Mouse (Mus musculus): ENCODE data around the gene Gm17364.
"Not testable (repeated sequence)": the region's sequence is repeated elsewhere in the genome, so short reads cannot be mapped to it uniquely, and the experiment has no call there.

The Gm17364 gene

DNA sequence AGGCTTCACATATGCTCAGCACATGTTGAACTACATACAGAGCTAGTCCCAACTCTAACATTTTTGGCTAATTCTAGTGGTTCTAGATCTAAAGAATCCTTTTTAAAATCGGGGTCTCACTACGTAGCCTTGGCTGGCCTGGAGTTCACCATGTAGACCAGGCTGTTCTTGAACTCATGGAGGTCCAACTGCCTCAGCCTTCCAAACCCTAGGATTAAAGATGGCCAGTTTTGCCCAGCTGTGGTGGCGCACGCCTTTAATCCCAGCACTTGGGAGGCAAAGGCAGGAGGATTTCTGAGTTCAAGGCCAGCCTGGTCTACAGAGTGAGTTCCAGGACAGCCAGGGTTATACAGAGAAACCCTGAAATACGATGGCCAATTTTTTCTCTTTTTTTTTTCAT is 22.5 kb downstream of the Gm17364 start:
- DNase-seq: not testable (repeated sequence)

DNA sequence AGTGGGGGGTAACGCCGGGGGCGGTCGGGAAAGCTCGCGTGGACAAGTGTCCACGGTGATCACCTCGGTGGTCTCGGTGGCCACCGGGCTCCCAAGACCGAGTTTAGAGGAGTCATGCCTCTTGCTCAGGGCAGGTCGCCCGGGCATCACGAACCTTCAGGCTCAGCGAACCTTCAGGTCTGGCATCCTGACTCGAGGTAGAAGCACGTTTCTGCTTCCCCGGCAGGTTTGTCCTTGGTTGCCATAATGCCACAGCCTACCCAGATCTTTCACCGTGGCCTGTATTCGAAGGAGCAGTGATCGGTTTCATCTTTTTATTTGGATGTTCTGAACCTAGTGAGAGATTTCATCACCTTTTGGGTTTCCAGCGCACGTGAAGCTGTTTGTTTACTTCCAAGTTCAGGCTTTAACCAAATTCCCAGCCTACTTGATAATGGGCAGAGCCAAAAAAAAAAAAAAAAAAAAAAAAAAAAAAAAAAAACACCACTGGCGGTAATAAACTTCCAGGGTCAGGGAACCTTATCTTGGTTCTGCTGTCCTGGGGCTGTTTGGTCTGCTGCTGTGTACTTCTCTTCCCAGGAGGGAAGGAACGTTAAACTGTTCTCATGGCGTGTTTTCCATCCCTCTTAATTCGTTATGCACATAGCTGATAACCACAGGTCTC is 23.3 kb downstream of the Gm17364 start:
- no peak for DNase-seq

DNA sequence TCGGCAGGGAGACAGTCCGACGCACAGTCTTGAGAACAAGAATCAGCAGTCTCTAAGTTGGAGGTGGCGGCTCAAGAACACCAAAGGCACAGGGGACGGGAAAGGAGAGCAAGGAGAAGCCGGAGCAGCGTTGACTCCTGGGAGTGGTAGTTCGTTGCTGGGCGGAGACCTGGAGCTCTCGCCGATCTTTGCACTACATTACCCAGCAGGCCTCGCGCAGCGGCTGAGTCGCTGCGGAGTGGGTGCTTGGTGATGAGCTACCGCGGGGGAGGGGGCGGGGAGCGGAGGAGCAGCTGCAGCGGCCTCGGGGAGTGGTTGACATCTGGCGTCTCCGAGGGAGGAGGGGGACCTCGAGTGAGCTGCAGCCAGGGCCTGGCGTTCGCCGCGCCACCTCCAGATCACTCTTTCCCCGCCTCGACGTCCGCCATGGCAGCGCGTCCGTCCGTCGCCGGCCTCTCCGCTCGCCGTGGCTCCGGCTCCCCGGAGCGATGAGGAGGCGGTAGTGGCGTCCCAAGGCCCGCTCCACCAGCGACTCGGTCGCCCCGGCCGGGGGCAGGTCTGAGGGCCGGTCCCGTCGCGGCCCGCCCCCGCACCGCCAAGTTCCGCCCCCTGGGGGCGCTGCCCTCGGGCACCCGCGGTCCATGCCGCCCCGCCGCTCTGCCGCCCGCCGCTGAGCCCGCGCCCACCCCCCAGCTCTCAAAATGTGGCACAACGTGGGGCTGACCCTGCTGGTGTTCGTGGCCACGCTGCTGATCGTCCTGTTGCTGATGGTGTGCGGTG is 24.0 kb downstream of the Gm17364 start, which contains the start of gene Smim13:
TSS of gene Smim13 (plus strand) at position 307 of the 780 bp plus-strand sequence.
- peak; percentile 96 for DNase-seq

DNA sequence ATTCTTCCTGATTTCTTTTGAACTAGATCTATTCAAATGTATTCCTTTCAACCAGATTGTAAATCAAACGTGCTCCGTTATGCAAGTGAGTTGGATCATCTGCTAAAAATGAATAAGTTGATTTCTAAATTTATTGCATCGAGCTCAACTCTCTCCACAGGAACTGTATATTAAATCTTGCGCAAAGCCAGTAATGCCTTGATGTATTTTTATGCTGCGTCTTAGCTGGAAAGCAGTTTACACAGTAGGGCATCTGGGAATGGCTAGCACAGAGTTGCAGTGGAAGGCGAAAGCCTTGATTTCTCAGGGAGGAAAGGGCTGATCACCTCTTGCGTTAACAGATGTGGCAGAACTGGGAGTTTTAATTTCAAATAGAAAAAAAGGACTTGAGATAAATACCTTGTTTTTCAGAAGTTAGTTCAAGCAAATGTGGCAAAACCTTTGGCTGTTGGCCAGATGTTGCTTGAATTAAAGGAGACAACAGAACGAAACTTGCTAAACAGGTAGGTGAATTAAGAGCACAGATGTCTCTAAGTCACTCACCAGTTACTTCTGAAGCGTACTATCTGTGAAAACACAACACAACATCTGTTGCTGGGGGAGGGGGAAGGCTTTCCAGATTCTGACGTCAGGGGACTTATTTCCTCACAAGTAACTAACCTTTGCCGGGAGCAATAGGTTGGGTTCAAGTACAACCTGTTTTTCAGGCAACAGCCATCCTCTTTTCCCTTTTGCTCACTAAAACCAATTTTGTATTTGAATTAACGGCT is 24.8 kb downstream of the Gm17364 start:
- DNase-seq: peak; percentile 47

DNA sequence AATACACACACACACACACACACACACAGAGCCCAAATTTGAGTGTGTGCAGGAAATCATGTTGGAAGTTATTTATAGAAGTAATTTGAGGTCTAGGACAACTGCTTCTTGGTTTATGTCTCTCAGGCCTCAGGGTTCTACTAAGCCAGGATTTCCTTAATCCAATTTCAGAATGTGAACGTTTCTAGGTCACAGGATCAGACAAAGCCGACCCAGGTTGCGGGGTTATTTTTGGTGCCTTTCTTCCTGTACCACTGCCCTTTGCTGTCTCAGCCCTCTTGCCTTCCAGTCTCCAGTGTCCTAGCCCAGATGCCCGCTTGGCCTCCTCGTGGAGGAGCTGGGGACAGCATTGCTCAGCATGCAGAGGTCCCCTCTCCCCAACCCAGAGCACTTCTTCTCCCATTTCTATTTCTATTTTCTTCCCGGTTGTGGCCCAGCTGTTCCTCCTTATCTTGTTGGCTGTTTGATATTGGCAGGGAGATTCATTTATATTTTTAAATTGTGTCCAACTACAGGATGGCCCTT is 29.4 kb downstream of the Gm17364 start:
- peak; percentile 13 for DNase-seq

DNA sequence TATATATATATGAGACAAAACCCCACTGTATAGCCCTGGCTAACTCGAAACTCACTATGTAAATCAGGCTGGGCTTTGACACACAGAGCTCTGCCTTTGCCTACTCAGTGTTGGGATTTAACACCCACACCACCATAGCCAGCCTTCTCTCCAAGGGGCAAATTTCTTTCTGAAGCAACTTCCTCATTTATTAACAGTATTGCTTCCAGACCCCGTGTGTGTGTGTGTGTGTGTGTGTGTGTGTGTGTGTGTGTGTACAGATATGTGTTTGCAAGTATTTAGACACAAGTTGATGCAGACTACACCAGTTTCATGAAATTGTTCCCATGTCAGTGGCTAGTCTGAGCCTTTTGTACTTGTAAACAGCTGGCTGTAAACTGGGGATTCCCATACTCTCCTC is 32.2 kb downstream of the Gm17364 start:
- no peak for DNase-seq

DNA sequence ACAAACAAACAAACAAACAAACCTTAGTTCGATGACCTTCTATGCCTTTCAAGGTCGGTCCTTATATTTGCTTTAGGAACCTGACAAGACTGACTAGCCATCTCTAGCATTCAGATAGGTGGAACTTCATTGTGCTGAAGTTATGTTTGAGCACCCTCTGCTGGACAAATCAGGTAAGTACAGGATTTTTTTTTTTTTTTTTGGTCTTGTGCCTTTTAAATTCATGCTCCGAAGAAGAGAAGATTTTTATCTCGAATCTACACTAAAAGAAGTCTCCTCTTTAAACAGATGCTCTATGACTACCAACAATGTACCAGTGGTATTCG is 35.0 kb downstream of the Gm17364 start:
- no peak for DNase-seq

DNA sequence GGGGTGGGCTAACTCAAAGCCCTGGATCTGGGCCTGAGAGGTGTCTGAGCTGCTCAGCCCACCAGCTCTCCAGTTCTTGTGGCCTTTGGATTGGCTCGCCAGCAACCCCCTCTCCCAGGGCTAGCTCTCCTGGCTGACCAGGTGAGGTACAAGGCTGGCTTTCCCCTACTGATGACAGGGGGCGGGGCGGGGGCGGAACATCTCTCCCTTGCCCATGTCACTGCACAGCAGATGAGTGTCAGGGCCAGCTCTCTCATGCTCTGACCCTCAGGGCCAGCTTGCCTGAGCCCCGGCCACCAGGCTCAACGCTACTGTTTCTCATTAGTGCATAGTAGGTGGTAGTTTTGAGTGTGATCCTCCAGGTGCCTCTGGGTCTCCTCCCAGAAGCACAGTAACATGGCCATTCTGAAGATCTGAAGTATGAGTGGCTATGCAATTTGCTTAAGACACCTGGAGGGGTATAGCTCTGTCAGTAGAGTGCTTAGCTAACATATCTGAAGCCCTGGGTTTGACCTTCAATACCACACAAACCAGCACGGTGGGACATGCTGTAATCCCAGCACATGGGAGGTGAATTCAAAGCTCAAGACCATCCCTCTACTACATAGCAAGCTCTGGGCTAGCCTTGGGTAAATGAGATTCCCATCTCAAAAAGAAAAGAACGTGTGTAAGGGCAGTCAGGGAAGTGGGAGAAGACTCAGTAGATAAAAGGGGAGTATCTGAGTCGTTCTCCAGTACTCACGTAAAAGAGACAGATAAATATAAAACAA is 35.6 kb downstream of the Gm17364 start:
- no peak for DNase-seq

DNA sequence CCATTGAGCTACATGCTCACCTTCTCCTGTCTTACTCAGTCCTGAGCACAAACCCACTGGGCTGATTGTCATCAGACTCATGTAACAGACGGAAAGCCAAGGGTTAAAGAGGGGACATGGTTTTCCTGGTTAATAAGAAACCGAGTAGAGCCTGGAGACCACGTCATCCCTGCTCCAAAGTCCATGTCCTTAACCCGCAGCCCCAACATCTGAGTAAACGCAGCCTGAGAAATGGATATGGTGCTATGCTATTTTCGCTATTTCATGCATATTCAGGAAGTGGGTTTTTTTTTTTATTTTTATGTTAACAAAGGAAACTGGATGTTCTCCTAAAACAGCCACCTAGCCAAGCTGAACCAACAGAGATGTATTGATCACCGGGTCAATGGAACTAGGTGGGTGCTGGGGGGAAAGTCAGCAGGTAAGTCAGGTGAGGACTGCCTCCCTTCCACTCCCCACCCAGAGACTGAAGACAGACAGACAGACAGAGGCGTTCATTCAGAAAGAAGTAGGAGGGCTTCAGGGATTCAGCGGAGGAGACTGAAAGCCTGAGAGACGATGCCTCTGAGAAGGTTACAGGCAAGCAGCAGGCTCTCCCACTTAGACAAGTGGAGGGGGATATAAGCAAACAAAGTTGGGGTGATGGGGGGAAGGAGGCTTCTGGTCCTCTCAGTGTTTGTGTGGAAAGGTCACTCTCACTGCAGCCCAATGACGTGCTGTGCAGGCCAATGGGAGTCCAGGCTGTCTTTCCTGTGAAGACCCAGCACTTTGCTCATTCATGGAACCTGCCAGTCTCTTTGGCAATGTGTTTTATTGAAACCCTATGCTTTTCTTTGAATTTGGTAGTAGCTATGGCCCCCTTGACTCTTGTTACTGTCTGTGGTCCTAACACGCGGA is 37.7 kb downstream of the Gm17364 start:
- peak; percentile 55 for DNase-seq

DNA sequence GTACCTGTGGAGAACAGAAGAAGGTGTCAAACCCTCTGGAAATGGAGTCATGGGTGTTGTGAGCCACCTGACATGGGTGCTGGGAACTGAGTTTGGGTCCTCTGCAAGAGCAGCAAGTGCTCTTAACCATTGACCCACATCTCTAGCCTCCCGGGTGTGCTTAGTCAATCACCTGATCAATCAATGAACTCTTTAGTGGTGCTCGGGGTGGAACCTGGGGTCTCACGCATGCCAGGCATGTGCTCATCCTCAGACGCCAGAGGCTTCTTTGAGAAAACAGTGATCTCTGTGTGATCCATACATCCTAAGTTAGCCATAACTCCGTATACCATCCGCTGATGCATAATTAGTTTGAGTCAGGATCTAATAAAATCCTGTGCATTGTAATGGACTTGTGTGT is 38.6 kb downstream of the Gm17364 start:
- DNase-seq: no peak

DNA sequence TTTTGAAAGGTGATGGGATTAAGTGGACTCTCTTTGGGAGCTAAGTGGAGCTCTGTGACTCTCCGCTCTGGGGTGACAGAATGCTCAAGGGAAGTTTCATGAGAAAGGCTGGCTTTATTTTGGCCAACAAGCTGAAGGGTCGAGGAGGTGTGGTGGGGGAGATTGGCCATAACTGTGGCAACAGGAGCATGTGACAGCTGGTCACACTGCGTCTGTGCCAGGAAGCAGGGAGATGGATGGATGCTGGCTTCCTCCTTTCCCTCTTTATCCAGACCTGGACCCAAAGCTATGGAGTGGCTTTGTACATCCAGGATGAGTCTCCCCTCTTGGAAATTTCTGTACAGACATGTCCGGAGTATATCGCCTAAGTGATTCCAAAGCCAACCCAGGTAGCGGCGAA is 40.5 kb downstream of the Gm17364 start:
- no peak for DNase-seq

DNA sequence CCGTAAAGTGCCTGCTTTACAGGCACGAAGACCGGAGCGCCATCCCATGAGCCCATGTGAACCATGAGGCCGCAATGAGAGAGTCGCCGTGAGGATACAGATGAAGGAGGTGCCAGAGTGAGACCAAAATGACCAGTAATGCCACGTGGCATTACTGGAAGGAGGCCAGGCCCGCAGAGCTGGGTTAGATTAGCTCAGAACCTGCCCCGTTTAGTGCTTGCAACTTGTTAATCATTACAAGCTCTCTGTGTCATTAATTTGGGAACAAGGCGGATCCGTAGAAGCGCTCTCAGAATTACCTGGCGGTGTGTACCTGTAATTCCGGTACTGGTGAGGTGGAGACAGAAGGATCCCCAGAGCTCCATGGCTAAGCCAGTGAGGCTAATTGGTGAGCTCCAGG is 41.6 kb downstream of the Gm17364 start:
- DNase-seq: peak; percentile 82

DNA sequence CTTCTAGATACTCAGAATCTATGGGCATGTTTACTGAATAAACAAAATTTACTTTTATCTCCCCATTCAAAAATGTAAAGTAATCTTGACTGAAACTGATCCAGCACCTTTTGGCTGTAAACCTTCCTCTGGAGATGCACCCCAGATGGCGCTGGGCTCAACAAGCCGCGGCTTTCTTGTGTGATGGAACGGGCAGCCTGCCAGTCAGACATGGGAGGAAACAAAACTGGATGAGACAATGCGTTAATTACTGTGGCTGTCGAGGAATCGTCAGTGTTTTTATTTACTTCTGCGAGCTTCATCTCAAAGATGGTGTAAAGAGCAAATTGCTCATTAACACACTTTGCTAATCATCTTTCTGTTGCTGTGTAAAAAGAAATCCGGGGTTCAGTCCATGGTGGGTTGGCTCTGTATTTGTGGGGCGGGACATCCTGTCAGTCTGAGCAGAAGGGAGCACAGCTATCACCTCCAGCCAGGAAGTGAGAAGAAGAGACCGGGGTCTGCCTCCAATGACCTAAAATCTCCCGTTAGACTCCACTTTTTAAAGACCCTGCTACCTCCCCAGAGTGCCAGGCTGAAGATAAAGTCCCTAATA is 42.3 kb downstream of the Gm17364 start:
- DNase-seq: peak; percentile 57

DNA sequence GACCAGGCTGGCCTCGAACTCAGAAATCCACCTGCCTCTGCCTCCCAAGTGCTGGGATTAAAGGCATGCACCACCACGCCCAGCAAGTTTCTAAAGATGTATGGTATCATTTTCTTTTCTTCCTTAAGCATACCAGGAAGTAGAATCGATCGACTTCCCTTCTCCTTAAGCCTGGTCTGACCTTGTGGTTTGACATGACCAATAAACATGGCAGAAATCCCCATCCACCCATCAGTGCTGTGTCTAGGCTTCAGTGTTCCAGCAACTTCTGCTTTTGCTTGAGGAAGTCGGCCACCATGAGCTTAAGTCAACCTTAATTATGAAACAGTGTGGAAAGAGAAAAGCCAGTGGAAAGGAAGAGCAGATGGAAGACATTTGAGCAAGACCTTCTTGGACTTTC is 43.5 kb downstream of the Gm17364 start:
- no peak for DNase-seq

DNA sequence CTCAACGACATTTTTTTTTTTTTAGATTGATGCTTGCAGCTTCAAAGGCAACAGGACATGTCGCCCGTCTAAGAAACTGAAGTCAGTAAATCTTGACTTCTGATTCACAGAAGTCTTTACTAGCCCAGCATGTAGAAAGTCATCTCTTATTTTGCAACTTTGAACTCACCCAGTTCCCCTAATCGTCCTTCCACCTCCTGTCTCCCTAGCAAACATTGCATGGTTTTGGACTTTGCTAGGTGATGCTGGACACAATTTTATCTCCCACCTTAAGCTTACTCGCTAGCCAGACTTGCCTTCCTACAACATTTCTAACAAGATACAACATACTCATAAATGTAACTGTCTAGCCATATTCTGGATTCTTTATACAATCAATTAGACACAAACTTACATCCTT is 45.7 kb downstream of the Gm17364 start:
- no peak for DNase-seq

DNA sequence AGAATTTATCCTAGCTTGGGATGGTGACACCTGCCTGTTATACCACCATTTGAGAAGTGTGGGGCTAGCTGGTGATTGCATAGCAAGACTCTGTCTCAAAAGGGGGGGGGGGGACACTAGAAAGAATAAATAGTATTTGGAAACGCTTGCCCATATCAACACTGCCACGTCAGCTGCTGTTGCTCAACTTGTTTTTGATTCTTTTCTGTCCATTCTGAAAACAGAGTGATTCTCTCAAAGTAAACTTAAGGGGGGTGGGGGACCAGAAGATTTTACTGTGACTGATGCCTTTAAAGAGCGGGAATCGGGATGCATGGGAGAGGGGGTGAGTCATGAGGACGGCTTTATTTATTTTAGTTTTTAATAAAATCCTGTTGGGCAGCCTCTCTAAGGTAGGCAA is 47.3 kb downstream of the Gm17364 start:
- no peak for DNase-seq

Measured in kidney, postnatal 10 days (tissue).